Mouse (Mus musculus) kidney, postnatal 36 days (tissue): ENCODE results near the gene Mpzl3.

Experiments used
- DNase-seq, 2 experiments: peaks; one replicate each; pipeline ENCODE4 v3.0.0; 2021 to 2022; ENCODE audit warnings: mixed read lengths in 2 of 2

Mpzl3 gene

GRCm38 (mm10) chr9:45046973-45047372 is 8.0 kb upstream of the Mpzl3 start:
- DNase-seq, result no peak

- DNase-seq, result peak; percentile 19 to 25
These were observed 6.5 kb upstream of the Mpzl3 start for GRCm38 (mm10) chr9:45048511-45048910.

GRCm38 (mm10) chr9:45049731-45050130 is 5.3 kb upstream of the Mpzl3 start:
- no peak for DNase-seq

- no peak for DNase-seq
These were observed 4.7 kb upstream of the Mpzl3 start for GRCm38 (mm10) chr9:45050301-45050700.

DNA sequence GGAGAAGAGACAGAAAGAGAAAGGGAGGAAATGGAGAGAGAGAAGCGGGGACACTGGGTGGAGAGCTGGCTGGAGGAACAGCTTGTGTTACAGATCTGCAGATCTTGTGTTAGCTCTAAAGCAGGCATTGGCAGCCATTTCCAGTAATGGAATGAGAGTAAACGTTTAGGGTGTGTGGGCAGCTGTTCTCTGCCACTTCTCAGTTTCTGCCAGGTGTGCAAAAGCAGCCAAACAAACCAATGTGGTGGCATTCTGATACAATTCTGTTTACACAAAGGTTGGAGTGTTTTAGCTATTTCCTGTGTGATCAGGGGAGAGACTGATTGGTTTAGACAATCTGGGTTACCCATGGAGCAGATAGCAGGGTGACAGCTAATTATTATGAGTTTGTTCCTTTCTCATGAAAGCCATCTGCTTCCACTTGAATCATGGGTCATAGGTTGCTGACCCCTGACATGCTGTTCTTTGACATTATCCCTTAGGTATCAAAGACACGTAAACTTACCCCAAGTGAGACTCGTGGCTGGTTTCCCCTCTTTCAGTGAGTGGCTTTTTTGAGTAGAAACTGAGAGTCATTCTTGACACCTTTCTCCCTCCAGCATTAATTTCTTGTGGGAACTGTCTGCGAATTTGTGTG is 3.4 kb downstream of the Mpzl3 start:
- no peak for DNase-seq

GRCm38 (mm10) chr9:45060151-45060550 is 5.2 kb downstream of the Mpzl3 start:
- DNase-seq, result no peak

- no peak for DNase-seq
These were observed 7.7 kb downstream of the Mpzl3 start for GRCm38 (mm10) chr9:45062677-45063076.

GRCm38 (mm10) chr9:45064421-45064820 is 9.4 kb downstream of the Mpzl3 start:
- no peak for DNase-seq

GRCm38 (mm10) chr9:45066735-45067134 is 11.7 kb downstream of the Mpzl3 start:
- no peak for DNase-seq

- DNase-seq, result no peak
These were observed 16.8 kb downstream of the Mpzl3 start for GRCm38 (mm10) chr9:45071800-45072199.

- no peak for DNase-seq
These were observed 22.9 kb downstream of the Mpzl3 start for GRCm38 (mm10) chr9:45077859-45078258.

GRCm38 (mm10) chr9:45079011-45079410 is 24.0 kb downstream of the Mpzl3 start, which contains the start of gene Jaml:
TSS of gene Jaml (plus strand) at chr9:45079183.
- no peak for DNase-seq

DNA sequence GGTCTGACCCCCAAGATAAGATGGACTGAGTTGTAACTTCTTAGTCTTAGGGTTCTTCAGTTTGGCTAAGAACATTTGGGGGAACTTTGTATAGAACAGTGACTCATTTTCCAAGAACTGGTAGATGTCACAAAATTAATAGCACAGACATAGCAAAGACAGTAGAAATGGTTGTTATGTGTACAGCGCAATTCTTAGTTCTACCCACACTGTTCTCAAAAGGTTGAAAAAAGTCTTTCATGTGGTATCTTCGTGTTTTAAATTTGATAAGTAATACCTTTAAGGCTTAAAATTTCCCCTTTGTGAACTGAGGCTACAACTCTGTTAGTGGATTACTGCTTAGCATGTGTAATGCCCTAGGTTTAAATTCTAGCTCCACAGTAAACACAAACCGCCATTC is 28.1 kb downstream of the Mpzl3 start:
- no peak for DNase-seq

- no peak for DNase-seq
These were observed 29.6 kb downstream of the Mpzl3 start for GRCm38 (mm10) chr9:45084556-45084955.

DNA sequence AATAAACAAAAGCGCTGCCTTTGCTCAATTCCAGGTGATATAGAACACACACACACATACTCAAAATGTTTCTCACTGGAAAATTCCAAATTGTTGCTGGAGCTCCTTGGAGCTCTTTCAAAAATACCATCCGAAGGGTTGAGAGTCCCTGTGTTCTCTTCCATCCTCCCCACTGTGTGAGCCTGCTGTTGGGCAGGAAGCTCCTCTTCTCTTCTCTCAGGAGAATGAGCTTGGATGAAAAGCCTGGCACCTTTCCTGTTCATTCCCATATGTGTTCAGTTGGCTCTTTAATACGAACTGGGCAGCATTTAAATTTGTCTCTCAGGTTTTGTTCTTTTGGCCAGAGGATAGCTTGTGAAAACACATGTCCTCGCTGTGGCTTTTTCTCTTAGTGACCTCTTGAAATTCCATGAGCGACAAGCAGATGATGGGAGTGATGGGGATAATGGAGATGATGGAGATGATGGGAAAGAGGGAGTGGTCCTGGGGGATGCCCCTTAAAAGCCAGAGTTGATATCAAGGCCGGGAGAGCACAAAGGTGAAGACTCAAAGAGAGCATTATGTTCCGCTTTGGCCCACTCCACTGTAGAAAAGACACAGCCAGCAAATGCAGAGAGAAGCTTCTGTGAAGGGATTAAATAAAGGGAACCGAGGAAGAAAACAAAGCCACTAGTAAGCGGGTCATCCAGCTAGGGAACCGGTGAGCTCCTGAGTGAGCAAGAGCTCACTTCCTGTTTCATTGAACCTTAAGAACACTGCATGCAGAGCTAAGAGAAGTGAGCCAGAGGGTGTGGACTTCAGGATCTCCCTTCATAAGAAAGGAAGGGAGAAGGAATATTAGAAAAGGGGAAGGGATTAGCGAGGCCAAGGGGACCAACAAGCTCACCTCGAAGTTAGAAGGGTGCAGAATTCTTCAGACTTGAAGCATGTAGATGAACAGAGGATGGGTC is 31.0 kb downstream of the Mpzl3 start:
- DNase-seq, result no peak

DNA sequence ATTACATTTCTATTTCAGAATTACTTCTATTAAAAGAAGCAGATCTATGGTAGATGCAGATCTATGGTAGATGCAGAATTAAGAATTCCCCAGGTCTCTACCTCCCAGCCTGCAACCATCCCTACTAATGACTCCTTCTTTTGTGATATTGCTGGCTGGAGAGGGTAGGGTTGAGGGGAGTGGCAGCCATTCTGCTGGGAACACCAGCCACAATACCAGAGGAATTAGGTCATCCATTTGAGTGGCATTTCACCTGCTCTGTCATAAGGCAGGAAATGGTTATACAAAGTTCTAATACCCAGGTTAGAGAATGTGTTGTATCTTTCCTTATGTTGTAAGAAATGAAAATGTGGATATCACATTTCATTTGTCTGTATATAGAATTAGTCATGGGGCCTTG is 33.1 kb downstream of the Mpzl3 start:
- DNase-seq, result no peak

DNA sequence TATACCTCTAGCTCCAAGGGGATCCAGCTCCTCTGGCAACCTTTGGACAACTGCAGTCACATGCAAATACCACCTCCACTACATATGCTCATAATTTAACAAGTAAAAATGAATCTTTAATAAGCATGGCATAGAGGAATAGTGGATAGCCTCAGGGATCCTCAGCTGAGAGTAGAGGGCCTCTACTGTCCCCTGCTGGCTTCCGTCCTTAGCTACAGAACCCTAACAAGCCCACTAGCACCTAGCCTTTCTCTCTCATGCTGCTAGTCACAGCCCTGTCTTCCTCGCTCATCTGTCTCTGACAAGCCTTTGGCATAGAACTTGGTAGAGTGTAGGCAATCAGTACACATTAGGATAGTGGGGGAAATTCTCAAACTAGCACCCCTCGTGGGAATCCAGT is 35.8 kb downstream of the Mpzl3 start:
- no peak for DNase-seq

GRCm38 (mm10) chr9:45092641-45093040 is 37.7 kb downstream of the Mpzl3 start:
- DNase-seq, result peak; percentile 36 to 52

DNA sequence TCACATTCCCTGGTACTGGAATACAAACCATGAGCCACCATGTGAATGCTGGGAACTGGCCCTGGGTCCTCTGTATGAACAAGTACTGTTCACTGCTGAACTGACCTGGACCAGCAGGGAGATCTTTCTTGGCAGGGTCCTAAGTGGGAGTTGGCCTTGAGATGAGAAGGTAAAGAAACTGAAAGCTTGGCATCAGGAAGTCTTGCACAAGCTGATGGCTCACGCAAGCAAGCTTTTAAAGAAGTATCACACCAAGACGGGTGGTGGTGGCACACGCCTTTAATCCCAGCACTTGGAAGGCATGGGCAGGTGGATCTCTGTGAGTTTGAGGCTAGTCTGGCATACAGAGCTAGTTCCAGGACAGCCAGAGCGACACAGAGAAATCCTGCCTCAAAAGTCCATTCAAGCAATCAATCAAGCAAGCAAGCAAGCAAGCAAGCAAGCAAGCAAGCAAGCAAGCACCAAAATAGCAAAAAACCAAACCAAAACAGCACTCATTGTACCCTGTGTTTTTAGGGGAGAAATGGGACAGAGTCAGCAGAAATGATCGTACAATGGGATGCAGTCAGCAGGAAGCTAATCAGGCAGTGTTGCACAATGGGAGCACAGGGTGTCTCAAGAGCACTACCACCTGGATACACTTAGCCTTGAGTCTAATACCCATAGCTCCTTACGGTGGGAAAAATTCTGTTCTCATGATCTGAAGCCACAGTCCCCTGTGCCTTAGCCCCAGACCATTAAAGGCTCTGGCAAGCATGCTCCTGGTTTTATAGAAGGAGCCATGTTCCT is 40.4 kb downstream of the Mpzl3 start:
- peak in 1 of 2 experiments; percentile 39 for DNase-seq

GRCm38 (mm10) chr9:45097877-45098276 is 42.9 kb downstream of the Mpzl3 start:
- no peak for DNase-seq

GRCm38 (mm10) chr9:45098426-45098825 is 43.4 kb downstream of the Mpzl3 start:
- DNase-seq, result no peak

DNA sequence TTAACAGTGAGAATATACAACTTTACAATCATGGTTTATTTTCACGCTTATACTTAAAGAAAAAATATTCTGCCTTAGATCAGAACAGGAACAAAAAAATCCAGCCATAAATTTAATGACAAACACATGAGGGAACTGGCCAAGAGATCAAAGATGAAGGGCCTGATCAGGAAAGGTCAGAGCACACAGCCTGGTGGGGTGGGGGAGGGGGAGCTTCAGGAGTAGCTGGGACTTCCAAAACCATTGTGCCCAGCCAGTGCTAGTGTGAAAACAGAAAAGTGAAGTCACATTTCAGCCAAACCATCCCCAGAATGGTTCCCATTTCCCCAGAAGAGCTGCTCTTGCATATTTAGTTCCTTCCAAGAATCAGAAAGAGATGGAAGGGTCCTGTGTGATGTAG is 47.5 kb downstream of the Mpzl3 start:
- DNase-seq, result no peak
